Mouse (Mus musculus): Measurements from ENCODE around the gene Idh3a. TPM values are rescaled to one million over a fixed set of nuclear protein-coding genes. Genes with fewer than 3 reads are reported as not detected.

Idh3a gene
- polyA plus RNA-seq, 1 experiment from 2014 or later = 124 TPM

DNA sequence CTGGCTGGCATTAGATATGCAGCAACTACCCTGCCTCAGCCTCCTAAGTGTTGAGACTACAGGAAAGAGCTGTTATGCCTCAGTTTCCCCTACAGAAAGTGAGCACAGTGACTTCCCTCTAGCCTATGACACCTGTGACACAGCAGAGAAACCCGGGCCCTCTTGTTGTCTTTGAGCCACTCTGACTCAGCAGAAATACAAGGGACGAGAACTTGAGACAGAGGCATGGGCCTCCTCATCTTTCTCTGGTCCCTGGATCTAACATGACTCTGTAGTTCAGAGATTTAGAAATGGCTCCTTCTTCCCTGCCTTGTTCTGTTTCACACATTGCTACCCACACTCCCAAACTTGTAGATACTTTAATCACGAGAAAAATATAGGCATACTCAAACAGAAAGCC is 55.4 kb downstream of the Idh3a start:
- Histone ChIP-seq H3K36me3 (no peaks in the 10 kb centered on the region), H3K9me3 (replicated peaks) (no peaks in the 10 kb centered on the region), H3K4me3 (no peak overlapping the region), H3K27me3 (ENCODE audit: low read depth, poor library complexity, severe bottlenecking) (no peaks in the 10 kb centered on the region), H3K27ac (replicated peaks) (no peak overlapping the region), H3K4me1 (no peaks in the 10 kb centered on the region)
- 81% methylated on average over 3 of the region's 3 CpGs for WGBS
- DNase-seq (ENCODE audit: low spot score) = no peak

DNA sequence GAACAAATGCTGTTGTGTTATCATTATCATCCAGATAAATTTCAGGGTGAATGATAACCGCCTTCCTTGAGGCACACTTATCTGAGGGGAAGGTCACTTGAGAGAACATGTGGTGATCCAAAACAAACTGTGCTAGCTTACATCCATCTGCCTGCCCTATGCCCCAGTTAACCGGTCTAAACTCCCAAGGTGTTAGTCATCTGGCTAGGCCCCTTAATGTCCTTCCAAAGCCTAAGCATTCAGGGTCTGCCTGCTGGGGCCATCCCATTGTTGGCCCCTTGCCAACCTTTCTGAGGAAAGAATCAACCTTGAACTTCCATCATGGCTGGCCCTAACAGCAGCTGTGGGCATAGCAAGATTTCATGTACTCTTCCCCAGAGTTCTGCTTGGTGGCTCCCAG is 56.0 kb downstream of the Idh3a start:
- Histone ChIP-seq H3K4me1 (no peaks in the 10 kb centered on the region), H3K27ac (replicated peaks) (no peak overlapping the region), H3K9me3 (replicated peaks) (no peaks in the 10 kb centered on the region), H3K27me3 (ENCODE audit: low read depth, poor library complexity, severe bottlenecking) (no peaks in the 10 kb centered on the region), H3K36me3 (no peaks in the 10 kb centered on the region), H3K4me3 (no peak overlapping the region)
- 77% methylated on average over 2 of the region's 2 CpGs for WGBS
- no peak for DNase-seq (ENCODE audit: low spot score)

DNA sequence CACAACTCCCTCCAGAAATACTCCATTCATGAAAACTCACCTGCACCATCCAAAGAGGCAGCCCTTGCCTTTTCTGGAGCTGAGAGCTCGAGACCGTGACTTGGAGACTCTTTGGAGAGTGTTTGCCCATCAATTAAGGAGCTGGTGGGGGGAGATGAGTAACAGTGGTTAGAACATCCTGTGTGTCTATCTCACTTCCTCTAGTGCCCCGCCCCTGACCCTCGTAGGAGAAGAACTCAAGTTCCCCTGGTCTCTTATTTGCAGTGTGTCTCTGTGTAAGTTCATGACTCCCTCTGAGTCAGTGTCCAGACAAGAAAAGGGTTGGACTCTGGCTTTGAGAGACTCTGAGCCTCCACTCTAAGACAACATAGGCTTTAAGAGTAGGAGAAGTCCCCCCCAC is 56.4 kb downstream of the Idh3a start:
- Histone ChIP-seq H3K4me3 (no peak overlapping the region), H3K27ac (replicated peaks) (no peak overlapping the region), H3K4me1 (no peaks in the 10 kb centered on the region), H3K9me3 (replicated peaks) (no peaks in the 10 kb centered on the region), H3K36me3 (no peaks in the 10 kb centered on the region), H3K27me3 (ENCODE audit: low read depth, poor library complexity, severe bottlenecking) (no peaks in the 10 kb centered on the region)
- 87% methylated on average over 4 of the region's 4 CpGs for WGBS
- DNase-seq (ENCODE audit: low spot score) = no peak

DNA sequence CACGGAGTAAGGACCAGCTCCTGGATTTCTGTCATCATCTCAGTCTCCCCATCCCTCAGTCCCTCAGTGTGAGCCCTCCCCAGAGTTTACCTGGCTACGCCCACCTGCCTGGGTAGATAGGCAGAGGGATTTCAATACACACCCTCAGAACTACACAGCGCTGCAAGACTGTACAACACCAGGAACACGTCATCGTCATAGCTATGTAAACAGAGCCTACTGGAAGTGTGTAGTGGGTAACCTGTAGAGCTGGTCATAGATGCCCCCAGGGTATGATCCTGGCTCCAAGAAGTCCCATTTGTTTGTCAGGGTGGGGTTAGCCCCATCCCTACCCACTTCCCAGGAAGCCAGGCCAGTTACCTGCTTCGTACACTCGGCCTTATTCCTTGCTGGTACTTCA is 57.0 kb downstream of the Idh3a start:
- no peaks in the 10 kb centered on the region for H3K4me1 ChIP-seq
- no peaks in the 10 kb centered on the region for H3K9me3 ChIP-seq (replicated peaks)
- no peaks in the 10 kb centered on the region for H3K27me3 ChIP-seq (ENCODE audit: low read depth, poor library complexity, severe bottlenecking)
- WGBS = 89% methylated on average over 7 of the region's 7 CpGs
- H3K36me3 ChIP-seq = no peaks in the 10 kb centered on the region
- no peak overlapping the region for H3K4me3 ChIP-seq
- H3K27ac ChIP-seq (replicated peaks) = no peak overlapping the region
- no peak for DNase-seq (ENCODE audit: low spot score)

GRCm38 (mm10) chr9:54645530-54645929 is 59.4 kb downstream of the Idh3a start:
- no peaks in the 10 kb centered on the region for H3K27me3 ChIP-seq (ENCODE audit: low read depth, poor library complexity, severe bottlenecking)
- no peak overlapping the region for H3K27ac ChIP-seq (replicated peaks)
- 88% methylated on average over 6 of the region's 6 CpGs for WGBS
- H3K36me3 ChIP-seq = no peaks in the 10 kb centered on the region
- no peak for DNase-seq (ENCODE audit: low spot score)
- no peaks in the 10 kb centered on the region for H3K4me1 ChIP-seq
- no peak overlapping the region for H3K4me3 ChIP-seq
- H3K9me3 ChIP-seq (replicated peaks) = no peaks in the 10 kb centered on the region

GRCm38 (mm10) chr9:54646252-54646651 is 60.1 kb downstream of the Idh3a start:
- Histone ChIP-seq H3K4me1 (no peaks in the 10 kb centered on the region), H3K9me3 (replicated peaks) (no peaks in the 10 kb centered on the region), H3K27me3 (ENCODE audit: low read depth, poor library complexity, severe bottlenecking) (no peaks in the 10 kb centered on the region), H3K4me3 (no peak overlapping the region), H3K27ac (replicated peaks) (no peak overlapping the region), H3K36me3 (no peaks in the 10 kb centered on the region)
- DNase-seq (ENCODE audit: low spot score) = no peak
- 89% methylated on average over 9 of the region's 9 CpGs for WGBS

- WGBS = 77% methylated on average over 2 of the region's 2 CpGs
- no peaks in the 10 kb centered on the region for H3K27me3 ChIP-seq (ENCODE audit: low read depth, poor library complexity, severe bottlenecking)
- no peak overlapping the region for H3K4me3 ChIP-seq
- H3K9me3 ChIP-seq (replicated peaks) = no peaks in the 10 kb centered on the region
- H3K36me3 ChIP-seq = no peaks in the 10 kb centered on the region
- H3K27ac ChIP-seq (replicated peaks) = no peak overlapping the region
- DNase-seq (ENCODE audit: low spot score) = no peak
- no peaks in the 10 kb centered on the region for H3K4me1 ChIP-seq
Measured at GRCm38 (mm10) chr9:54647456-54647855, 61.3 kb downstream of the Idh3a start.

GRCm38 (mm10) chr9:54649360-54649759 is 63.2 kb downstream of the Idh3a start:
- WGBS = 83% methylated on average over 1 of the region's 1 CpGs
- H3K9me3 ChIP-seq (replicated peaks) = no peaks in the 10 kb centered on the region
- no peak overlapping the region for H3K4me3 ChIP-seq
- no peaks in the 10 kb centered on the region for H3K36me3 ChIP-seq
- H3K4me1 ChIP-seq = no peaks in the 10 kb centered on the region
- H3K27me3 ChIP-seq (ENCODE audit: low read depth, poor library complexity, severe bottlenecking) = no peaks in the 10 kb centered on the region
- DNase-seq (ENCODE audit: low spot score) = no peak
- no peak overlapping the region for H3K27ac ChIP-seq (replicated peaks)

- 81% methylated on average over 2 of the region's 2 CpGs for WGBS
- Histone ChIP-seq H3K4me1 (no peaks in the 10 kb centered on the region), H3K27me3 (ENCODE audit: low read depth, poor library complexity, severe bottlenecking) (no peaks in the 10 kb centered on the region), H3K4me3 (no peak overlapping the region), H3K27ac (replicated peaks) (no peak overlapping the region), H3K9me3 (replicated peaks) (no peaks in the 10 kb centered on the region), H3K36me3 (no peaks in the 10 kb centered on the region)
- no peak for DNase-seq (ENCODE audit: low spot score)
Measured at GRCm38 (mm10) chr9:54652778-54653177, 66.6 kb downstream of the Idh3a start.

Other genes with a start within 250 kb of the Idh3a start
- 8.6 and 9.0 TPM in 2 replicates for gene Dmxl2, start 84.7 kb upstream of the Idh3a start, polyA plus RNA-seq (2016; fragmentation: Nextera tagmentation; extraction: Ambion mirVana)
- gene Sh2d7, start 47.4 kb upstream of the Idh3a start, polyA plus RNA-seq (2016; fragmentation: Nextera tagmentation; extraction: Ambion mirVana) = not detected in 2 replicates
- gene Cib2, start 26.1 kb upstream of the Idh3a start, polyA plus RNA-seq (2016; fragmentation: Nextera tagmentation; extraction: Ambion mirVana) = 9.9 and 12.7 TPM in 2 replicates
- 7.4 and 12.9 TPM in 2 replicates for gene Acsbg1, start 75.5 kb downstream of the Idh3a start, polyA plus RNA-seq (2016; fragmentation: Nextera tagmentation; extraction: Ambion mirVana)
- 3.1 and 3.2 TPM in 2 replicates for gene Dnaja4, start 112.5 kb downstream of the Idh3a start, polyA plus RNA-seq (2016; fragmentation: Nextera tagmentation; extraction: Ambion mirVana)
- 168 and 188 TPM in 2 replicates for gene Wdr61, start 148.2 kb downstream of the Idh3a start, polyA plus RNA-seq (2016; fragmentation: Nextera tagmentation; extraction: Ambion mirVana)
- 1,146 and 1,287 TPM in 2 replicates for gene Crabp1, start 178.4 kb downstream of the Idh3a start, polyA plus RNA-seq (2016; fragmentation: Nextera tagmentation; extraction: Ambion mirVana)